Mouse (Mus musculus) E14TG2a.4 (cell line): ENCODE results near the gene Arpc3.
"Not testable (repeated sequence)": the region's sequence is repeated elsewhere in the genome, so short reads cannot be mapped to it uniquely, and the experiment has no call there.

ENCODE experiments used
- H3K27me3 ChIP-seq: 2 replicates; pipeline ENCODE4 v1.6.1; 2014; ENCODE audit warnings: low read length, control low read depth; ENCODE audit not compliant: insufficient read depth
- H3K36me3 ChIP-seq: 2 replicates; pipeline ENCODE4 v1.6.1; 2014; ENCODE audit warnings: low read length, control low read depth; ENCODE audit not compliant: insufficient read depth
- H3K4me1 ChIP-seq: replicated peaks from 2 replicates; pipeline ENCODE4 v1.6.1; 2014; ENCODE audit warnings: low read depth, low read length, control low read depth
- H3K4me3 ChIP-seq: replicated peaks from 2 replicates; pipeline ENCODE4 v1.5.1; 2014; ENCODE audit warnings: mild to moderate bottlenecking, low read length
- H3K9me3 ChIP-seq: 2 replicates; pipeline ENCODE4 v1.6.1; 2014; ENCODE audit warnings: low read length, control low read depth
- CTCF ChIP-seq: conservative IDR thresholded peaks from 2 replicates; pipeline ENCODE4 v1.5.1; 2014; ENCODE audit warnings: low read length
- NANOG ChIP-seq: IDR thresholded peaks from 2 replicates; pipeline ENCODE4 v1.6.1; 2014; ENCODE audit warnings: borderline replicate concordance, low read length, mixed read lengths
- POU5F1 ChIP-seq: IDR thresholded peaks from 2 replicates; pipeline ENCODE4 v1.6.1; 2014; ENCODE audit warnings: low read length, borderline replicate concordance

The Arpc3 gene

DNA sequence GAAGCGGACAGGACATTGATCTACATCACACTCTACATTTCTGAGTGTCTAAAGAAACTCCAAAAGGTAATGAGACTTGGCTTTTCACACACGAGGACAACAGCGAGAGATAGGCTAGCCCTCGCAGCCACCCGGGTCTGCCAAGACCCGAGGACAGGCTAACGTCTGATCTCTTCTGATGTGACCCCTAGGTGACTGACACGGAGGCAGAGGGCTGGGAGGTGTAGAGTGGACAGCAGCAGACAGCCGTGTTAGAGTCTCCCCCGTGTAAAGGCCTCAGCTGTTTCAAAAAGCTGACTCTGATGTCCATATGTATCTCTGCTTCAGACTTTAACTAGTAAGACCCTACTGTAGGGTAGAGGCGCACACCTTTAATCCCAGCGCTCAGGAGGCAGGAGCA is 11.7 kb downstream of the Arpc3 start:
- Histone ChIP-seq H3K27me3 (no peaks in the 10 kb centered on the region), H3K4me3 (no peak overlapping the region), H3K9me3 (no peaks in the 10 kb centered on the region), H3K36me3 (peaks cover 91% of the 10 kb centered on the region), H3K4me1 (peaks cover 18% of the 10 kb centered on the region)
- TF ChIP-seq POU5F1 (no peak), CTCF (no peak), NANOG (no peak)

DNA sequence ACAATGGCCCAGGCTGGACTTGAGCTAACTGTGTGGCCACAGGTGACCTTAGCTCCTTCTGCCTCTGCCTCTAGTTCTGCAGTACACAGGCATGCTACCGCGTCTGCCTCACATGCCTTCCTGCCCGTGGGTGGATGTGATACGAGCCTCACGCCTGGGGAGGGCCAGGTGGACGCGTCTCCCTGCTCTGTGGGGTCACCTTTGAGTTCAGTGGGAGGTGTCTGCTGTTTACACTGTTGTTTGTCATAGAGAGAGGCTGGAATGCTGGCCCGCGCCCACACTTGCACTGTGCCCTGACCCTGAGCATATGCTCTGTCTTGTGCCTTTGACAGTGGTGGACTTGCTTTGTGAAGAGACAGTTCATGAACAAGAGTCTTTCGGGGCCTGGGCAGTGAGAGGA is 13.9 kb downstream of the Arpc3 start:
- no peaks in the 10 kb centered on the region for H3K9me3 ChIP-seq
- no peak overlapping the region for H3K4me3 ChIP-seq
- H3K36me3 ChIP-seq = peaks cover 69% of the 10 kb centered on the region
- no peaks in the 10 kb centered on the region for H3K27me3 ChIP-seq
- peaks cover 21% of the 10 kb centered on the region for H3K4me1 ChIP-seq
- no peak for TF ChIP-seq CTCF
- no peak for TF ChIP-seq NANOG
- TF ChIP-seq POU5F1 = no peak

DNA sequence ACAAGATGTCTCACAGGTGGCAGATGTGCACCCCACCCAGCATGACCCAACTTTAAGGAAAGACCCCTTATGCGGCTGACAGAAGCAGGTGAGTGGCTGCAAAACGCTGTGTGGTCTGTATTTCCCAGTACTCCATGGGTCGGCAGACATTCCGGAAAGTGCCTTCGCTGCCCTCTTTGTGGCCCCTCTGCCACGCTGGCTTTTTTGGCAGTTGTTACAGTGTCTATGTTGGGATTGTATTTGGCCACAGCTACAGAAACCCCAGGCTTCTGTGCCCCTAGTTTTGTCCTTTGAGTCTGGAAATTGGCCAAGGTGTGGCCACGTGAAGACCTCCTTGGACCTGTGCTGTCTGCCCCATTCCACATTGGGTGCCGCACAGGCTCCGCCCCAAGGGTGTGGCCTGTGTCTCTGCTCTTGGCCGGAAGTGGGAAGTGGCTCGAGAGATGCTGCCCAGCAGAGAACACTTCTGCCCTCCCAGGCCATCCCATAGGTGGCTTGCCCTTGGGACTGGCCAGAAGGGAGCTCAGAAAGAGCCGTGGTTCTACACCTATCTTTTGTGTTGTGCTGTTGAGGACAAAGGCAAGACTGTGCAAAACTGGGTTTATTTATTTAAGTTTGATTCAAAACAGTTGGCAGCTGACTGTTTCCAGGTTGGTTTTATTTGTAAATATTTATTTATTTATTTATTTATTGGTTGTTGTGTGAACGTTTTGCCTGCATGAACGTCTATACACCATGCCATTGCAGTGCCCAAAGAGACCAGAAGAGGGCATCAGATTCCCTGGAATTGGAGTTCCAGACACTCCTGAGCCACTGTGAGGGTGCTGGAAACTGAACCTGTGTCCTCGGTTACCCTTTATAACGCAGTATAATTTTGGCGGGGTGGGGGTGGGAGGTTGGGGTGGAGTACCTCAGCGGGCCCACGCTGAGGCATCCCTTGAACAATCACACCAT is 18.3 kb downstream of the Arpc3 start:
- Histone ChIP-seq H3K4me1 (peaks cover 17% of the 10 kb centered on the region), H3K36me3 (peaks cover 28% of the 10 kb centered on the region), H3K4me3 (peak overlapping the region; percentile 57), H3K27me3 (no peaks in the 10 kb centered on the region), H3K9me3 (no peaks in the 10 kb centered on the region)
- no peak for TF ChIP-seq POU5F1
- TF ChIP-seq CTCF = peak; percentile 77

DNA sequence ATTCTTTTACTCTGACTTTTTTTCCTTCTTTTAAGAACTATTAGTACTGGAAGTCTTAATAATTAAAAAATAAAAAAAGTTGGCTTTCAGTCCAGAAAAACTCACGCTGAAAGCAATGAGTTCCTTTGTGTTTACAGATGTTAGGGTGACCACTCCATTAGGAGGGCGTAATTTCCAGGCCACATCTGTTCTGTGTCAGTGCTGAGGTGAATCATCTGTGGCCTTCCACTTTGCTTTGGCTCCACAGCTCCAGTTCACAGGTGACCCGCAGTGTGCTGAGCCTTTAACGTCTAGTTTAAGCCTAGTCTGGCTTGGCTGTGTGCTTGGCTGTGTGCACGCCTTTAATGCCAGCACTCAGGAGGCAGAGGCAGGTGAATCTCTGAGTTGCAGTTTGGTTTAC is 20.2 kb downstream of the Arpc3 start:
- no peak overlapping the region for H3K4me3 ChIP-seq
- peaks cover 17% of the 10 kb centered on the region for H3K4me1 ChIP-seq
- no peaks in the 10 kb centered on the region for H3K27me3 ChIP-seq
- no peaks in the 10 kb centered on the region for H3K9me3 ChIP-seq
- TF ChIP-seq CTCF = no peak
- no peak for TF ChIP-seq NANOG
- TF ChIP-seq POU5F1 = no peak
- H3K36me3 ChIP-seq = peaks cover 8% of the 10 kb centered on the region

DNA sequence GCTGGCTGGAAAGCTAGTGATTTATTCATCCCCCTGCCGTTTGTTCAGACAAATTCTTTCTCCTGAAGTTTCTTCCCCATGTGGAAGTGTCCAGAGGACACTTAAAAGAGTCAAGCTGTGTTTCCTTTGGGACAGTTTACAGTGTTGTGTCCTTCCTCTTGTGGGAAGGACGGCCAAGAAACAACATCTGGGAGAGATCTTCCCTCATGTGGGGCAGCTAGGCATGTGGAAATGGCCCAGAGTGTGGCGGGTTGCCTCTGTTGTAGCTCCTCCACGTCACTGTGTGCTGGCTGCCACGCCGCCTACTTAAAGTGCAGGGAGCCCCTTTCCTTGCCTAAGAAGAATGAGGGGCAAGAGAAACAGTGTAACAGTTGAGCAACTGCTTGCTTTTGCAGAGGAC is 21.1 kb downstream of the Arpc3 start:
- Histone ChIP-seq H3K36me3 (no peaks in the 10 kb centered on the region), H3K4me3 (no peak overlapping the region), H3K27me3 (no peaks in the 10 kb centered on the region), H3K4me1 (peaks cover 17% of the 10 kb centered on the region), H3K9me3 (peaks cover 2% of the 10 kb centered on the region)
- TF ChIP-seq CTCF (no peak), NANOG (no peak), POU5F1 (no peak)

DNA sequence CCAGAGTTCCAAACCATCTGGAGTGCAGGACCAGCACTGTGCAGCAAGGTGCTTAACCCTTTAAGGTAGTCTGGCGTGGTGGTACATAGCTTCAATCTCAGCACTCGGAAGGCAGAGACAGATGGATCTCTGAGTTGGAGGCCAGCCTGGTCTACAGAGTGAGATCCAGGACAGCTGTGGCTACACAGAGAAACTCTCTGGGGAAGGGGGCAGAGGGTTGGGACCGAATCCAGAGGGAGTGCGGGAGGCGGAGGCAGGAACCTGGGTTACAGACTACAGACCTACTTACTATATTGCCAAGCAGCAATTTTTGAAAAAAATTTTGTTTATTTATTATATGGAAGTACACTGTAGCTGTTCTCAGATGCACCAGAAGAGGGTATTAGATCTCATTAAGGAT is 22.7 kb downstream of the Arpc3 start:
- Histone ChIP-seq H3K4me1 (peaks cover 15% of the 10 kb centered on the region), H3K27me3 (no peaks in the 10 kb centered on the region), H3K9me3 (peaks cover 11% of the 10 kb centered on the region), H3K36me3 (no peaks in the 10 kb centered on the region), H3K4me3 (no peak overlapping the region)
- TF ChIP-seq CTCF (no peak), POU5F1 (no peak), NANOG (no peak)

DNA sequence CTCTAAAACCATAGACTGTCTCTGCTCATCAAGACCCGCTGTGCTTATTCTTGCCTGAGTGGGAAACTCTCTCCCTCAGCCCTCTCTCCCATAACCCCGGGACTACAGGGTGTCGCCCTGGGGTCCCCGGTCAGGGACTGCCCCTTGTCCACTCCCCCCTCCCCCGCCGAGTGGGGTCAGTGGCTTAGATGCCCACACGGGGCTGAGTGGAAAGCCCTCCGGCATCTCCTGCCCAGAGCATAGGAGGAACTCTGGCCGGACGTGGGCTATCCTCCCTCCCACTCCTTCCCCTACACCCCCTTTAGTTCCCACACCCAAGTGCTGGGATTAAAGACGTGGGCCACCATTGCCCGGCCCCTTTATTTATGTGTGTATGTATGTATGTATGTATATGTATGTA is 23.8 kb downstream of the Arpc3 start:
- peaks cover 11% of the 10 kb centered on the region for H3K9me3 ChIP-seq
- no peak overlapping the region for H3K4me3 ChIP-seq
- no peaks in the 10 kb centered on the region for H3K36me3 ChIP-seq
- no peak for TF ChIP-seq POU5F1
- no peak for TF ChIP-seq CTCF
- no peak for TF ChIP-seq NANOG
- no peaks in the 10 kb centered on the region for H3K27me3 ChIP-seq
- peaks cover 7% of the 10 kb centered on the region for H3K4me1 ChIP-seq

DNA sequence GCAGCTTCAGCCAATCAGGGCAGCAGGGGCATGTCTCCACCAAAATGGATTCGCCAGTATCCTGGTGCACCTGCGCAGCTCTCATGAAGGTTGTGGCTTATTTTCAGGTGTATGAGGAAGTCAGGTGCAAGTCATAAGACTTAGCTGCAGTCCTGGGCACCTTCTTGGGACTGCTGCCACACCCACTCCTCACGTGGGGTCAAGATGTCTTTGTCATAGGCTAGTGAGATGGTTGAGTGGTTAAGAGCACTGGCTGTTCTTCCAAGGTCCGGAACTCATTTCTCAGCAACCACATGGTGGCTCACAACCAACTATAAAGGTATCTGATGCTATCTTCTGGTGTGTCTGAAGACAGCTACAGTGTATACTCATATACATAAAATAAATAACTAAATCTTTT is 29.0 kb downstream of the Arpc3 start:
- peaks cover 12% of the 10 kb centered on the region for H3K36me3 ChIP-seq
- H3K4me3 ChIP-seq, H3K27me3 ChIP-seq: not testable (repeated sequence)
- peaks cover 11% of the 10 kb centered on the region for H3K9me3 ChIP-seq
- peaks cover 24% of the 10 kb centered on the region for H3K4me1 ChIP-seq
